Mouse (Mus musculus): ENCODE results near the gene Mrgprf.

DNA sequence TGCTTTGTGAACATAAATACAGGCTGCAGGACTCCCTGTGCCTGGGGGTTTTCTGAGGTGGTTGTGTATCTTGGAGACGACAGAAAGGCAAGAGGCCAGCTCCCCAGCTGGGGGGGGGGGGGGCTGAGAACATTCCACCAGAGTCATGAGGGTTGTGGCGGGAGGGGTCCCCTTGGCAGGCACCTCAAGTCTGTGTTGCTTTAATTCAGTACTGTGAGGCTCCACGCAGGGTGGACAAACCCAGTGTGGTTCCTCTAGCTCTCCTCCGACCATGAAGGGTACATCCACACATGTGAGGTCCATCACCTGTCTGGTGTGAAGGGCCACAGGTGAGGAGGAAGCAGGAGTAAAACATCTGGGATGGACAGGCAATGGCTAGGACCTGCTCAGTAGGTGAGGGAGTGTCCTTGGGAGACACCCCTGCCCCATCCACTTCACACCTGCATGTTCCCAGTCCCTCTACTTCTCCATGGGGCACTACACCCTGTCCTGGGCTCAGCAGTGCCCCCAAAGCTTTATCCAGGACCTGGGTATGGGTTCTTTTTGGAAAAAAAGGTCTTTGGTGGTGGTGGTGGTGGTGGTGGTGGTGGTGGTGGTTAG, 33.9 kb downstream of the Mrgprf start:
- TF ChIP-seq CTCF (IDR thresholded peaks at IDR 0.05; ENCODE audit: low read depth, low read length) (no peak), POLR2A (IDR thresholded peaks at IDR 0.05; ENCODE audit: extremely low read depth, insufficient read depth, low read length) (no peak)
